Mouse (Mus musculus) central nervous system, embryonic 11.5 days (tissue): ENCODE results near the gene Secisbp2. TPM values are rescaled to one million over a fixed set of nuclear protein-coding genes. Genes with fewer than 3 reads are reported as not detected.

Experiments
- polyA plus RNA-seq: library from polyadenylated mRNA; depleted of rRNA; stranded (reverse); fragments of >200 nt; gene quantifications from 2 replicates; pipeline ENCODE4 v1.2.3, GENCODE M21; 2012; rRNA removed

Gene Secisbp2
- 30.8 and 33.7 TPM in 2 replicates for polyA plus RNA-seq

GRCm38 (mm10) chr13:51651408-51652064 is at the start of gene Secisbp2:
Gene Secisbp2 (plus strand): TSS chr13:51651697.

GRCm38 (mm10) chr13:51644829-51645789 is 6.4 kb upstream of the Secisbp2 start, which contains the start of gene Cks2:
Gene Cks2 (plus strand): TSS chr13:51645232.

Other genes with a start within 250 kb of the Secisbp2 start
- gene S1pr3, start 243.1 kb upstream of the Secisbp2 start, polyA plus RNA-seq: 15.9 and 42.8 TPM in 2 replicates
- 6.9 and 12.6 TPM in 2 replicates for gene Shc3, start 82.3 kb upstream of the Secisbp2 start, polyA plus RNA-seq
- 94.6 and 228 TPM in 2 replicates for gene Cks2, start 6.5 kb upstream of the Secisbp2 start, polyA plus RNA-seq
- 7.1 and 7.5 TPM in 2 replicates for gene Sema4d, start 142.1 kb downstream of the Secisbp2 start, polyA plus RNA-seq
- 122 and 386 TPM in 2 replicates for gene Gadd45g, start 195.0 kb downstream of the Secisbp2 start, polyA plus RNA-seq